Mouse (Mus musculus): ENCODE data around the gene Dcaf12. TPM values are rescaled to one million over a fixed set of nuclear protein-coding genes. Genes with fewer than 3 reads are reported as not detected.

Gene Dcaf12
- polyA plus RNA-seq, 1 experiment: 44.6 TPM

DNA sequence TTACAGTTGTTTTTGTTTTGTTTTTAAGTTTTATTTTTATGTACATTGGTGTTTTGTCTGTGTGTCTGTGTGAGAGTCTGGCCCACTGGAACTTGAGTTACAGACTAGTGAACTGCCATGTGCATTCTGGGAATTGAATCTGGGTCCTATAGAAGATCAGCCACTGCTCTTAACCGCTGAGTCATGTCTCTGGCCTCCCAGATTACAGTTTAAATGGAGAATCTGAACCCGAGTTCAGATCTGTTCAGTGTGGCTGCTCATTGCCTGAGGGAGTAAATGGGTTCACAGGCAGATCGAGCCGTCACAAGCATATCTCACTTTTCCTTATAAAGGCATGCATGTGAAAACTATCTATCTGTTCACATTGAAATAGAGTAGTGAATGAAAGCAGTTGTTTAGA lies 38.1 kb upstream of the Dcaf12 start:
- Histone ChIP-seq H3K27ac (ENCODE audit: insufficient read depth, low read length) (no peak overlapping the region), H3K4me1 (ENCODE audit: control insufficient read depth, insufficient read depth, insufficient read length) (peaks cover 2% of the 10 kb centered on the region), H3K27me3 (ENCODE audit: control insufficient read depth, insufficient read depth, low read length) (no peaks in the 10 kb centered on the region), H3K4me3 (ENCODE audit: extremely low read depth, insufficient read depth, insufficient read length) (no peak overlapping the region), H3K36me3 (ENCODE audit: control insufficient read depth, insufficient read depth, low read length) (peaks cover 1% of the 10 kb centered on the region; the same call in 1 of the 2 replicates)
- no peak for DNase-seq (ENCODE audit: low read depth in 1 of 2, low spot score in 2 of 2)
- no peak for TF ChIP-seq POLR2A (IDR thresholded peaks at IDR 0.05; ENCODE audit: low read depth, low read length)
- no peak for TF ChIP-seq CTCF (IDR thresholded peaks at IDR 0.05; ENCODE audit: extremely low read depth, insufficient read depth, insufficient read length, insufficient replicate concordance)
- WGBS: 89% methylated on average over 4 of the region's 4 CpGs

GRCm38 (mm10) chr4:41349199-41349591 lies 34.5 kb upstream of the Dcaf12 start:
- peaks cover 2% of the 10 kb centered on the region for H3K4me1 ChIP-seq (ENCODE audit: control insufficient read depth, insufficient read depth, insufficient read length)
- H3K36me3 ChIP-seq (ENCODE audit: control insufficient read depth, insufficient read depth, low read length): no peaks in the 10 kb centered on the region
- peak overlapping the region; percentile 97 for H3K4me3 ChIP-seq (ENCODE audit: extremely low read depth, insufficient read depth, insufficient read length)
- H3K27ac ChIP-seq (ENCODE audit: insufficient read depth, low read length): peak overlapping the region; percentile 75
- under 1% methylated on average over 27 of the region's 28 CpGs for WGBS
- H3K27me3 ChIP-seq (ENCODE audit: control insufficient read depth, insufficient read depth, low read length): no peaks in the 10 kb centered on the region
- DNase-seq (ENCODE audit: low read depth in 1 of 2, low spot score in 2 of 2): peak in 1 of 2 experiments; percentile 35
- no peak for TF ChIP-seq POLR2A (IDR thresholded peaks at IDR 0.05; ENCODE audit: low read depth, low read length)
- TF ChIP-seq CTCF (IDR thresholded peaks at IDR 0.05; ENCODE audit: extremely low read depth, insufficient read depth, insufficient read length, insufficient replicate concordance): no peak

DNA sequence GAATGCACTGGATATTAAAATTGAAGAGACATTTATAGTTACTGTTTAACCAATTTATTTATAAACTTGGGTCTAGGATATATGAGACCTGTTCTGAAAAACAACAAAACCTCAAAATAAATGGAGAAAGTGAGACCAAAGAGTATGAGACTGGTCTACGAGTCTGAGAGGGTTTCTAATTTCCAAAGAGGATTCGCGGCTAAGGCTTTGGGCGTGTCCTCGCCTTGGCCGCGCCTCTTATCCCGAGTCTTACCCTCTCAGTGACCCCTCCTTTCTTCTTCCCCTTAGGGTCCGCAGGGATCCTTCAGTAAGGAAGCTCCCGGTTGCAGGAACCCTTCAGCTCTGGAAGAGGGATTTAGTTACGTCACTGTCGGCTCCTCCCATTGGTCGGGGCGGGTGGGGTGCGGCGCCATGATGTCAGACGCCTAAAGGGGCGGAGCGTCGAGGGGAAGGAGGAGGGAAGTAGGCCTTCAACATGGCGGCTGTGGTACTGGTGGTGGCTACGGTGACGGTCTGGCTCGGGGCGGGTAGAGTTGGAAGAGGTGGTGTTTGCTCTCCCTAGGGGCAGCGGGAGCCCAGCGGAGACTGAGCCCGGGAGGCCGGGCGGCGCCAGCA lies 34.0 kb upstream of the Dcaf12 start, which contains the start of gene Ubap1:
TSS of gene Ubap1 (plus strand) at position 413 of the 615 bp plus-strand sequence.
- H3K4me3 ChIP-seq (ENCODE audit: extremely low read depth, insufficient read depth, insufficient read length): peak within 1 kb of the TSS; percentile 97
- peak; percentile 81 to 83 for DNase-seq (ENCODE audit: low read depth in 1 of 2, low spot score in 2 of 2)
- H3K27me3 ChIP-seq (ENCODE audit: control insufficient read depth, insufficient read depth, low read length): no peaks in the 10 kb centered on the region
- under 1% methylated on average over 31 of the region's 31 CpGs for WGBS
- peaks cover 2% of the 10 kb centered on the region for H3K4me1 ChIP-seq (ENCODE audit: control insufficient read depth, insufficient read depth, insufficient read length)
- no peaks in the 10 kb centered on the region for H3K36me3 ChIP-seq (ENCODE audit: control insufficient read depth, insufficient read depth, low read length)
- peak; percentile 86 for TF ChIP-seq POLR2A (IDR thresholded peaks at IDR 0.05; ENCODE audit: low read depth, low read length)
- TF ChIP-seq CTCF (IDR thresholded peaks at IDR 0.05; ENCODE audit: extremely low read depth, insufficient read depth, insufficient read length, insufficient replicate concordance): no peak
- peak within 1 kb of the TSS; percentile 80 for H3K27ac ChIP-seq (ENCODE audit: insufficient read depth, low read length)

DNA sequence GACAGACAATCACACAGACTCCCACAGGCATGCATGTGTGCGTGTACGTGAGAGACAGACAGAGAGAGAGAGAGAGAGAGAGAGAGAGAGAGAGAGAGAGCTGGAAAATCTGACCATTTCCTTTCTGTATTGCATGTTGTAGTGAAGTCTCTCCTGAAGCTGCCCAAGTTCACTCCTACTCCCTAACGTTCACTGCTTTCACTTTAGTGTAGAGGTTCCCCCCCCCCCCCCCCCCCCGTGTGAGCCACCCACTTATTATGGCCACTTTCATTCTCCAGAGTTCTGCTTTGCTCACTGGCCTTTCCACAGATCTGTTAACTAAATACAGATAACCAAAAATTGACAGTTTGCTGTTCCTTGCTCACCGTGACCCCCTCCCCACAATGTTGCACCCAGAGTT lies 33.1 kb upstream of the Dcaf12 start:
- H3K27ac ChIP-seq (ENCODE audit: insufficient read depth, low read length): peak overlapping the region; percentile 33; the same call in 1 of the 2 replicates
- 21% methylated on average over 5 of the region's 5 CpGs for WGBS
- no peaks in the 10 kb centered on the region for H3K36me3 ChIP-seq (ENCODE audit: control insufficient read depth, insufficient read depth, low read length)
- H3K4me3 ChIP-seq (ENCODE audit: extremely low read depth, insufficient read depth, insufficient read length): peak overlapping the region; percentile 40
- TF ChIP-seq CTCF (IDR thresholded peaks at IDR 0.05; ENCODE audit: extremely low read depth, insufficient read depth, insufficient read length, insufficient replicate concordance) (no peak), POLR2A (IDR thresholded peaks at IDR 0.05; ENCODE audit: low read depth, low read length) (no peak)
- DNase-seq (ENCODE audit: low read depth in 1 of 2, low spot score in 2 of 2): no peak
- H3K4me1 ChIP-seq (ENCODE audit: control insufficient read depth, insufficient read depth, insufficient read length): peaks cover 2% of the 10 kb centered on the region
- H3K27me3 ChIP-seq (ENCODE audit: control insufficient read depth, insufficient read depth, low read length): no peaks in the 10 kb centered on the region

DNA sequence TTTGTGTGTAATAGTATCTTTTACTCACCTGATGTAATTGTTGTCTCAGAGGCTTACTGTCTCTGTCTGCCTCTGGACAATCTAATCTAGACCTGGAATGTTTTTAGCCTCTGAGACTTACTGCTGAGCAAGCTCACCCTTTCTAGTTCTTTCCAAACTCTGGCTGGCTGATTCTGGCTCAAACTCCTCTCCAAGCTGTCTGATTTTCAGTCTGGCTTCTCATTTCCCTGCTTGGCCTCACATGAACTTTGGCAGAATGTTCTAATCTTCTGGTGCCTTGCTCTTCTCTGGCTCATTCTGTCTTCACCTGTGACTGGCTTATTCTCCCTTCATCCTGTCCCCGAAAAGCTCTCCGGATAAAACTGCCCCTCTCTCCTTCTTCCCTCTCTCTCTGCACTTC lies 31.3 kb upstream of the Dcaf12 start:
- peaks cover 2% of the 10 kb centered on the region for H3K4me1 ChIP-seq (ENCODE audit: control insufficient read depth, insufficient read depth, insufficient read length)
- H3K4me3 ChIP-seq (ENCODE audit: extremely low read depth, insufficient read depth, insufficient read length): no peak overlapping the region
- 59% methylated on average over 2 of the region's 2 CpGs for WGBS
- DNase-seq (ENCODE audit: low read depth in 1 of 2, low spot score in 2 of 2): no peak
- no peaks in the 10 kb centered on the region for H3K36me3 ChIP-seq (ENCODE audit: control insufficient read depth, insufficient read depth, low read length)
- no peak overlapping the region for H3K27ac ChIP-seq (ENCODE audit: insufficient read depth, low read length)
- H3K27me3 ChIP-seq (ENCODE audit: control insufficient read depth, insufficient read depth, low read length): no peaks in the 10 kb centered on the region
- TF ChIP-seq POLR2A (IDR thresholded peaks at IDR 0.05; ENCODE audit: low read depth, low read length): no peak
- TF ChIP-seq CTCF (IDR thresholded peaks at IDR 0.05; ENCODE audit: extremely low read depth, insufficient read depth, insufficient read length, insufficient replicate concordance): no peak

DNA sequence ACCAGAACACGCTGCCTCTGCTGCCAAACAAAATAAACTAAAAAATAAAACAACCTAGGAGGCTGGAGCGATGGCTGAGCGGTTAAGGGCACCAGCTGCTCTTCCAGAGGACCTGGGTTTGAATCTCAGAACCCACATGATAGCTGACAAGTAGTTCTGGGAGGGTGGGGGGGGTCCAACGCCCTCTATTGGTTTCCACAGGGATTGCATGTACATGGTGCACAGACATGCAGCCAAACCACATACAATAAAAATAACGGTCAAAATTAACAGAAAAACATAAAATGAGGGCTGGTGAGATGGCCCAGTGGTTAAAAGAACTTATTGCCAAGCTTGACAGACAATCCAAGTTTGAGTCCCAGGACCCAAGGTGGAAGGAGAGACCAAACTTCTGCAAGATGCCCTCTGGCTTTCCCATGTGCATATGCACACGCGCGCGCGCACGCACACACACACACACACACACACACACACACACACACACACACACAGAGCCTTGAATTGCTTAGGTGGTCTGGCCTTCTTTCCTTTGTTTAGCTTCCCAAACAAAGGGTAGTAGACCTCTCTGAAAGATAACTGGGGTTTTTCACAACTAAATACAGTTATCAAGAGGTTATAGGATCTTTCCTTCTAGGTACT lies 26.3 kb upstream of the Dcaf12 start:
- no peak overlapping the region for H3K27ac ChIP-seq (ENCODE audit: insufficient read depth, low read length)
- TF ChIP-seq POLR2A (IDR thresholded peaks at IDR 0.05; ENCODE audit: low read depth, low read length) (no peak), CTCF (IDR thresholded peaks at IDR 0.05; ENCODE audit: extremely low read depth, insufficient read depth, insufficient read length, insufficient replicate concordance) (no peak)
- no peaks in the 10 kb centered on the region for H3K27me3 ChIP-seq (ENCODE audit: control insufficient read depth, insufficient read depth, low read length)
- H3K4me1 ChIP-seq (ENCODE audit: control insufficient read depth, insufficient read depth, insufficient read length): no peaks in the 10 kb centered on the region
- no peaks in the 10 kb centered on the region for H3K36me3 ChIP-seq (ENCODE audit: control insufficient read depth, insufficient read depth, low read length)
- no peak overlapping the region for H3K4me3 ChIP-seq (ENCODE audit: extremely low read depth, insufficient read depth, insufficient read length)
- WGBS: 90% methylated on average over 11 of the region's 11 CpGs
- DNase-seq (ENCODE audit: low read depth in 1 of 2, low spot score in 2 of 2): no peak

DNA sequence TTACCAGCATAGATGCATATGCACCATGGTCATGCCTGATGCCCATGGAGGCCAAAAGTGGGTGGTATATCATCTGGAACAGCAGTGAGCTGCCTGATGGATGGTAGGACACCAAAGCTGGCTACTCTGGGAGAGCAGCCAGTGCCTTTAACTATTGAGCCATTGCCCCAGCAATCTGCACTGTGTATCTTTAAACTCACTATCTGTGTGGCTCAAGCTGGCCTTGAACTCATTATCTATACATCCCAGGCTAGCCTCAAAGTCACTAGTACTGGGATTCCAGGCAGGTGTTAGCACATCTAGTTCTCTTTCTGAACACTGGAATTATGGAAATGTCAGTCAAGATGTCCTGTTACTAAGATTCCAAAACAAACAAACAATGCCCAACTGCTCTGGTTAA lies 21.9 kb upstream of the Dcaf12 start:
- Histone ChIP-seq H3K27ac (ENCODE audit: insufficient read depth, low read length) (no peak overlapping the region), H3K4me1 (ENCODE audit: control insufficient read depth, insufficient read depth, insufficient read length) (no peaks in the 10 kb centered on the region), H3K27me3 (ENCODE audit: control insufficient read depth, insufficient read depth, low read length) (no peaks in the 10 kb centered on the region), H3K36me3 (ENCODE audit: control insufficient read depth, insufficient read depth, low read length) (no peaks in the 10 kb centered on the region), H3K4me3 (ENCODE audit: extremely low read depth, insufficient read depth, insufficient read length) (no peak overlapping the region)
- TF ChIP-seq CTCF (IDR thresholded peaks at IDR 0.05; ENCODE audit: extremely low read depth, insufficient read depth, insufficient read length, insufficient replicate concordance) (no peak), POLR2A (IDR thresholded peaks at IDR 0.05; ENCODE audit: low read depth, low read length) (no peak)
- DNase-seq (ENCODE audit: low read depth in 1 of 2, low spot score in 2 of 2): no peak
